Mouse (Mus musculus): ENCODE data around the gene Gtpbp8. TPM values are rescaled to one million over a fixed set of nuclear protein-coding genes. Genes with fewer than 3 reads are reported as not detected.

Gtpbp8 gene
- polyA plus RNA-seq, 1 experiment from 2014 or later, result 38.0 TPM

- Histone ChIP-seq H3K27ac (ENCODE audit: low read depth, low read length) (no peak overlapping the region), H3K4me3 (ENCODE audit: low read depth, low read length) (no peak overlapping the region), H3K36me3 (ENCODE audit: control insufficient read depth, insufficient read depth, low read length) (no peaks in the 10 kb centered on the region), H3K4me2 (ENCODE audit: low read length) (no peak overlapping the region), H3K4me1 (ENCODE audit: control insufficient read depth, insufficient read depth, low read length) (no peaks in the 10 kb centered on the region), H3K9ac (ENCODE audit: low read length) (no peak overlapping the region), H3K9me3 (replicated peaks; ENCODE audit: control insufficient read depth, low read length) (no peaks in the 10 kb centered on the region), H3K27me3 (replicated peaks; ENCODE audit: control insufficient read depth, insufficient read depth, low read length) (no peaks in the 10 kb centered on the region)
- 52% methylated on average over 2 of the region's 2 CpGs for WGBS
- ATAC-seq (0 out of 2 replicates have a peak, but pooled peaks have one; percentile 63), DNase-seq (ENCODE audit: low spot score) (peak; percentile 65)
These were observed 21.8 kb upstream of the Gtpbp8 start for GRCm38 (mm10) chr16:44767967-44768366.

GRCm38 (mm10) chr16:44767506-44767905, 21.3 kb upstream of the Gtpbp8 start:
- Histone ChIP-seq H3K4me2 (ENCODE audit: low read length) (no peak overlapping the region), H3K27ac (ENCODE audit: low read depth, low read length) (no peak overlapping the region), H3K4me3 (ENCODE audit: low read depth, low read length) (no peak overlapping the region), H3K9ac (ENCODE audit: low read length) (no peak overlapping the region), H3K9me3 (replicated peaks; ENCODE audit: control insufficient read depth, low read length) (no peaks in the 10 kb centered on the region), H3K4me1 (ENCODE audit: control insufficient read depth, insufficient read depth, low read length) (no peaks in the 10 kb centered on the region), H3K27me3 (replicated peaks; ENCODE audit: control insufficient read depth, insufficient read depth, low read length) (no peaks in the 10 kb centered on the region), H3K36me3 (ENCODE audit: control insufficient read depth, insufficient read depth, low read length) (no peaks in the 10 kb centered on the region)
- ATAC-seq (no peak), DNase-seq (ENCODE audit: low spot score) (no peak)
- WGBS, result 92% methylated on average over 7 of the region's 7 CpGs

GRCm38 (mm10) chr16:44766320-44766892, 20.2 kb upstream of the Gtpbp8 start:
- no peaks in the 10 kb centered on the region for H3K9me3 ChIP-seq (replicated peaks; ENCODE audit: control insufficient read depth, low read length)
- no peaks in the 10 kb centered on the region for H3K4me1 ChIP-seq (ENCODE audit: control insufficient read depth, insufficient read depth, low read length)
- 86% methylated on average over 9 of the region's 9 CpGs for WGBS

GRCm38 (mm10) chr16:44765555-44766319, 19.6 kb upstream of the Gtpbp8 start, which contains the start of gene Cd200r1:
Cd200r1 (plus strand) TSS chr16:44765736.
- Histone ChIP-seq H3K36me3 (ENCODE audit: control insufficient read depth, insufficient read depth, low read length) (no peaks in the 10 kb centered on the region), H3K4me3 (ENCODE audit: low read depth, low read length) (no peak within 1 kb of the TSS), H3K9ac (ENCODE audit: low read length) (no peak within 1 kb of the TSS), H3K4me2 (ENCODE audit: low read length) (no peak within 1 kb of the TSS), H3K27me3 (replicated peaks; ENCODE audit: control insufficient read depth, insufficient read depth, low read length) (no peaks in the 10 kb centered on the region), H3K9me3 (replicated peaks; ENCODE audit: control insufficient read depth, low read length) (no peaks in the 10 kb centered on the region), H3K4me1 (ENCODE audit: control insufficient read depth, insufficient read depth, low read length) (no peaks in the 10 kb centered on the region), H3K27ac (ENCODE audit: low read depth, low read length) (no peak within 1 kb of the TSS)
- ATAC-seq (no peak), DNase-seq (ENCODE audit: low spot score) (no peak)
- WGBS, result 82% methylated on average over 22 of the region's 22 CpGs

More at GRCm38 (mm10) chr16:44766320-44766892, 20.2 kb upstream of the Gtpbp8 start:
- ATAC-seq, result no peak
- Histone ChIP-seq H3K9ac (ENCODE audit: low read length) (no peak overlapping the region), H3K27me3 (replicated peaks; ENCODE audit: control insufficient read depth, insufficient read depth, low read length) (no peaks in the 10 kb centered on the region), H3K4me2 (ENCODE audit: low read length) (no peak overlapping the region), H3K36me3 (ENCODE audit: control insufficient read depth, insufficient read depth, low read length) (no peaks in the 10 kb centered on the region), H3K27ac (ENCODE audit: low read depth, low read length) (no peak overlapping the region), H3K4me3 (ENCODE audit: low read depth, low read length) (no peak overlapping the region)
- no peak for DNase-seq (ENCODE audit: low spot score)

GRCm38 (mm10) chr16:44761811-44762210, 15.6 kb upstream of the Gtpbp8 start:
- Histone ChIP-seq H3K4me2 (ENCODE audit: low read length) (no peak overlapping the region), H3K27me3 (replicated peaks; ENCODE audit: control insufficient read depth, insufficient read depth, low read length) (no peaks in the 10 kb centered on the region), H3K9ac (ENCODE audit: low read length) (no peak overlapping the region), H3K36me3 (ENCODE audit: control insufficient read depth, insufficient read depth, low read length) (no peaks in the 10 kb centered on the region), H3K9me3 (replicated peaks; ENCODE audit: control insufficient read depth, low read length) (no peaks in the 10 kb centered on the region), H3K27ac (ENCODE audit: low read depth, low read length) (no peak overlapping the region), H3K4me1 (ENCODE audit: control insufficient read depth, insufficient read depth, low read length) (no peaks in the 10 kb centered on the region), H3K4me3 (ENCODE audit: low read depth, low read length) (no peak overlapping the region)
- ATAC-seq (no peak), DNase-seq (ENCODE audit: low spot score) (peak; percentile 12)
- WGBS, result 67% methylated on average over 1 of the region's 1 CpGs

- WGBS, result 89% methylated on average over 8 of the region's 8 CpGs
- no peak for ATAC-seq
These were observed 11.5 kb upstream of the Gtpbp8 start for GRCm38 (mm10) chr16:44757700-44758099.

GRCm38 (mm10) chr16:44748007-44748406, 1.8 kb upstream of the Gtpbp8 start:
- H3K4me3 ChIP-seq (ENCODE audit: low read depth, low read length), result no peak overlapping the region
- no peaks in the 10 kb centered on the region for H3K27me3 ChIP-seq (replicated peaks; ENCODE audit: control insufficient read depth, insufficient read depth, low read length)
- no peak overlapping the region for H3K4me2 ChIP-seq (ENCODE audit: low read length)
- peaks cover 15% of the 10 kb centered on the region for H3K4me1 ChIP-seq (ENCODE audit: control insufficient read depth, insufficient read depth, low read length)
- no peaks in the 10 kb centered on the region for H3K36me3 ChIP-seq (ENCODE audit: control insufficient read depth, insufficient read depth, low read length)
- no peaks in the 10 kb centered on the region for H3K9me3 ChIP-seq (replicated peaks; ENCODE audit: control insufficient read depth, low read length)
- 58% methylated on average over 3 of the region's 3 CpGs for WGBS
- H3K9ac ChIP-seq (ENCODE audit: low read length), result no peak overlapping the region
- no peak overlapping the region for H3K27ac ChIP-seq (ENCODE audit: low read depth, low read length)
- ATAC-seq (no peak), DNase-seq (ENCODE audit: low spot score) (no peak)

More at GRCm38 (mm10) chr16:44757700-44758099, 11.5 kb upstream of the Gtpbp8 start:
- Histone ChIP-seq H3K36me3 (ENCODE audit: control insufficient read depth, insufficient read depth, low read length) (no peaks in the 10 kb centered on the region), H3K4me2 (ENCODE audit: low read length) (no peak overlapping the region), H3K4me3 (ENCODE audit: low read depth, low read length) (no peak overlapping the region), H3K9me3 (replicated peaks; ENCODE audit: control insufficient read depth, low read length) (no peaks in the 10 kb centered on the region), H3K4me1 (ENCODE audit: control insufficient read depth, insufficient read depth, low read length) (no peaks in the 10 kb centered on the region), H3K27ac (ENCODE audit: low read depth, low read length) (no peak overlapping the region), H3K27me3 (replicated peaks; ENCODE audit: control insufficient read depth, insufficient read depth, low read length) (no peaks in the 10 kb centered on the region), H3K9ac (ENCODE audit: low read length) (no peak overlapping the region)
- no peak for DNase-seq (ENCODE audit: low spot score)

- H3K27ac ChIP-seq (ENCODE audit: low read depth, low read length), result peak overlapping the region; percentile 92
- peak overlapping the region; percentile 82 for H3K9ac ChIP-seq (ENCODE audit: low read length)
- no peaks in the 10 kb centered on the region for H3K9me3 ChIP-seq (replicated peaks; ENCODE audit: control insufficient read depth, low read length)
- ATAC-seq (no peak; the same call in none of the 2 replicates), DNase-seq (ENCODE audit: low spot score) (peak; percentile 30)
- 8% methylated on average over 14 of the region's 14 CpGs for WGBS
- H3K36me3 ChIP-seq (ENCODE audit: control insufficient read depth, insufficient read depth, low read length), result peaks cover 11% of the 10 kb centered on the region
- peak overlapping the region; percentile 64 for H3K4me2 ChIP-seq (ENCODE audit: low read length)
- no peaks in the 10 kb centered on the region for H3K27me3 ChIP-seq (replicated peaks; ENCODE audit: control insufficient read depth, insufficient read depth, low read length)
- H3K4me3 ChIP-seq (ENCODE audit: low read depth, low read length), result peak overlapping the region; percentile 76
- H3K4me1 ChIP-seq (ENCODE audit: control insufficient read depth, insufficient read depth, low read length), result peaks cover 15% of the 10 kb centered on the region
These were observed 695 bp downstream of the Gtpbp8 start for GRCm38 (mm10) chr16:44745471-44745865.

- Histone ChIP-seq H3K4me2 (ENCODE audit: low read length) (no peak overlapping the region), H3K27me3 (replicated peaks; ENCODE audit: control insufficient read depth, insufficient read depth, low read length) (no peaks in the 10 kb centered on the region), H3K9ac (ENCODE audit: low read length) (no peak overlapping the region), H3K27ac (ENCODE audit: low read depth, low read length) (no peak overlapping the region), H3K9me3 (replicated peaks; ENCODE audit: control insufficient read depth, low read length) (no peaks in the 10 kb centered on the region), H3K4me3 (ENCODE audit: low read depth, low read length) (no peak overlapping the region), H3K4me1 (ENCODE audit: control insufficient read depth, insufficient read depth, low read length) (peaks cover 15% of the 10 kb centered on the region), H3K36me3 (ENCODE audit: control insufficient read depth, insufficient read depth, low read length) (peaks cover 30% of the 10 kb centered on the region)
- 87% methylated on average over 1 of the region's 1 CpGs for WGBS
- DNase-seq (ENCODE audit: low spot score), result no peak
- ATAC-seq, result no peak
These were observed 3.4 kb downstream of the Gtpbp8 start for GRCm38 (mm10) chr16:44742753-44743152.
